ENCODE assay signal across 8 mouse cellular contexts in the genomic region with DNA sequence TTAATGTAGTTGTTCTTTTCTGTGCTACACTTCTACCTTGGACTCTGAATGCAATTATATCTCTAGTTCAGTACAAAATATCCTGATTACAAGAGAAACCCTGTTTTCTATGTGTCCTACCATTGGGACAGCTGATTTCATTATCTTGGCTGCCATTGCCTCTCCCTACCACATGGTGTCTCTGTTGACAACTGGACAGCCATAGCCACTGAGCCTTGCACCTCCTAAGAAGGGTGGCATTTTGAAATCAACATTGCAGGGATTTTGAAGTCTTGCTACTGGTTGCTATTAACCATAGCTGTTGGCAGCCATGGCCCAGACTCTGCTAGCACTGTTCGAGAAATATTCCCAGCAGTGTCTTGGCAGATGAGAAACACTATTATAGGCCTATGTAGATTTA. TPM values are rescaled to one million over a fixed set of nuclear protein-coding genes. Genes with fewer than 3 reads are reported as not detected.
DNase-seq lines count a peak whose midpoint lies in the region; ATAC-seq lines count a peak whose summit lies in the region.

No protein-coding gene starts in this region.

- H3K9me3 ChIP-seq in forebrain, embryonic 13.5 days (replicated peaks) = no peaks in the 10 kb centered on the region
- no peaks in the 10 kb centered on the region for H3K9me3 ChIP-seq in hindbrain, embryonic 15.5 days

- H3K4me3 ChIP-seq in forebrain, embryonic 13.5 days = no peak overlapping the region
- no peak overlapping the region for H3K4me3 ChIP-seq in hindbrain, embryonic 15.5 days

- H3K4me2 ChIP-seq in forebrain, embryonic 13.5 days = no peak overlapping the region
- no peak overlapping the region for H3K4me2 ChIP-seq in hindbrain, embryonic 15.5 days

- 52% methylated on average over 1 of the region's 1 CpGs for WGBS in forebrain, embryonic 13.5 days
- WGBS in hindbrain, embryonic 15.5 days = 50% methylated on average over 1 of the region's 1 CpGs

- no peaks in the 10 kb centered on the region for H3K27me3 ChIP-seq in forebrain, embryonic 13.5 days
- no peaks in the 10 kb centered on the region for H3K27me3 ChIP-seq in hindbrain, embryonic 15.5 days

- H3K36me3 ChIP-seq in forebrain, embryonic 13.5 days (ENCODE audit: poor library complexity, severe bottlenecking) = no peaks in the 10 kb centered on the region
- H3K36me3 ChIP-seq in hindbrain, embryonic 15.5 days = no peaks in the 10 kb centered on the region

- H3K27ac ChIP-seq in forebrain, embryonic 13.5 days = no peak overlapping the region
- no peak overlapping the region for H3K27ac ChIP-seq in hindbrain, embryonic 15.5 days (replicated peaks)

- peak; percentile 25 for DNase-seq in CD4-positive, CD25-positive, alpha-beta regulatory T cell, adult 2 months (ENCODE audit: low read depth, low spot score)
- peak; percentile 28 for DNase-seq in brain, embryonic 18.5 days (ENCODE audit: low read depth, low spot score)
- DNase-seq in layer of hippocampus, postnatal 14 days (ENCODE audit: low spot score in 2 of 2) = peak; percentile 33 to 76
- DNase-seq in lung, postnatal 4 days = peak; percentile 18 to 55
- peak; percentile 11 for DNase-seq in retina, postnatal 7 days (ENCODE audit: low read depth, low spot score)

- H3K9ac ChIP-seq in forebrain, embryonic 13.5 days = no peak overlapping the region
- H3K9ac ChIP-seq in hindbrain, embryonic 15.5 days = no peak overlapping the region

- no peak for ATAC-seq in CD4-positive, CD25-positive, alpha-beta regulatory T cell, adult 4 months
- peak; percentile 89 for ATAC-seq in forebrain, embryonic 13.5 days
- peak; percentile 54; the same call in 1 of the 2 replicates for ATAC-seq in hindbrain, embryonic 15.5 days (ENCODE audit: low FRiP score, low read depth)

- no peaks in the 10 kb centered on the region for H3K4me1 ChIP-seq in forebrain, embryonic 13.5 days
- no peaks in the 10 kb centered on the region for H3K4me1 ChIP-seq in hindbrain, embryonic 15.5 days (replicated peaks)

RNA-seq across cellular contexts. Expression of a gene that starts 45.1 kb away (rescaled TPM):
- polyA plus RNA-seq in CD4-positive, CD25-positive, alpha-beta regulatory T cell, adult 4 months (2017; shearing (Covaris generic)) = not detected
- 18.3 and 18.9 TPM in 2 replicates for polyA plus RNA-seq in forebrain, embryonic 13.5 days (2015; fragmentation: Nextera tagmentation; extraction: Ambion mirVana)
- 45.6 and 45.8 TPM in 2 replicates for polyA plus RNA-seq in hindbrain, embryonic 15.5 days (2015; fragmentation: Nextera tagmentation; extraction: Ambion mirVana)
- total RNA-seq in layer of hippocampus, postnatal 14 days (2021) = 100 to 1,000 TPM; 131 to 133 TPM

Comparison
In these comparisons a context has a peak if more than half of its experiments do, and no peak if none do; other contexts are left out.
1. RNA of a gene that starts 45.1 kb away (polyA plus RNA-seq): 45.6 to 45.8 TPM in hindbrain, embryonic 15.5 days and 18.3 to 18.9 TPM in forebrain, embryonic 13.5 days; not detected in CD4-positive, CD25-positive, alpha-beta regulatory T cell, adult 4 months; every median in the first group is over 10 times any median in the second.
2. Peak in every context shown above with its lines, with median percentiles within 50 percentile points of each other: DNase-seq.